Mouse (Mus musculus): Measurements from ENCODE around the gene Kif5a.

Kif5a gene

GRCm38 (mm10) chr10:127177235-127177634, 85.9 kb downstream of the Kif5a start:
- DNase-seq (ENCODE audit: low read depth, low spot score) = no peak

GRCm38 (mm10) chr10:127176756-127177155, 86.4 kb downstream of the Kif5a start:
- DNase-seq (ENCODE audit: low read depth, low spot score) = no peak

- no peak for DNase-seq (ENCODE audit: low read depth, low spot score)
Measured at GRCm38 (mm10) chr10:127176228-127176627, 86.9 kb downstream of the Kif5a start.
